Mouse (Mus musculus) adrenal gland, postnatal 36 days (tissue): Measurements from ENCODE around the gene N4bp2. TPM values are rescaled to one million over a fixed set of nuclear protein-coding genes. Genes with fewer than 3 reads are reported as not detected.
A peak's percentile ranks its signal among the peaks of the same experiment; 100 is the strongest.

Experiments used
- DNase-seq, 2 experiments: peaks; one replicate each; pipeline ENCODE4 v3.0.0; 2021; ENCODE audit warnings: mixed read lengths in 1 of 2
- total RNA-seq, 2 experiments: library from RNA; stranded (reverse); gene quantifications; 2 replicates each; pipeline ENCODE4 v1.2.3; 2021

N4bp2 gene
- total RNA-seq, 2 experiments from 2014 or later, result 11.7 to 16.6 TPM

GRCm38 (mm10) chr5:65829059-65829458 lies 65.7 kb downstream of the N4bp2 start:
- DNase-seq, result no peak

- DNase-seq, result no peak
These were observed 68.7 kb downstream of the N4bp2 start for GRCm38 (mm10) chr5:65831917-65832618.

GRCm38 (mm10) chr5:65833092-65833491 lies 69.8 kb downstream of the N4bp2 start:
- no peak for DNase-seq

DNA sequence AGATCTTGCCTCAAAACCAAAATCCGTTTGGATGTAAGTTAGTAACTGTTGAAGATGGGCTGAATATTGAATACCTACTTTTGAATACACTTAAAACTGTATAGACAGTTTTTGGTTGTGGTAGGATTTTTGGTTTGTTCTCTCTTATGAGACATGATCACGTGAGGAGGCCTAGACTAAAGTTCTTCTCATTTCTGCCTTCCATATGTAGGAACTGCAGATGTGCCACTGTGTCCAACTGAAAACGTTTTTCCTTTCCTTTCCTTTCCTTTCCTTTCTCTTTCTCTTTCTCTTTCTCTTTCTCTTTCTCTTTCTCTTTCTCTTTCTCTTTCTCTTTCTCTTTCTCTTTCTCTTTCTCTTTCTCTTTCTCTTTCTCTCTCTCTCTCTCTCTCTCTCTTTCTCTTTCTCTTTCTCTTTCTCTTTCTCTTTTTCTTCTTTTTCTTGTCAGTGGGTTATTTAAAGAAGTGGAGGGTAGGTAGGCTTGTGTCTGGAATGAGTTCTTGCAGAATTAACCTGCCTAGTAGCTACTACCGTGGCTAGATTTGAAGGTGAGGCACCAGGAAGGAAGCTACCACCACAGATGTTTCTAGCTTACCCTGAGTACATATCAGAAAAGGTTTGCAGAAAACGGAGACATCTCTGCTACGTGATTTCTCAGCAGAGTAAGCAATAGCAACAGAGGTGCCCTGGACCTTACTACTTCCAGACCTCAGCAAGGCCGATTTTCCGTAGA lies 70.6 kb downstream of the N4bp2 start:
- no peak for DNase-seq

- peak; percentile 10 to 14 for DNase-seq
These were observed 74.7 kb downstream of the N4bp2 start for GRCm38 (mm10) chr5:65838053-65838452.

DNA sequence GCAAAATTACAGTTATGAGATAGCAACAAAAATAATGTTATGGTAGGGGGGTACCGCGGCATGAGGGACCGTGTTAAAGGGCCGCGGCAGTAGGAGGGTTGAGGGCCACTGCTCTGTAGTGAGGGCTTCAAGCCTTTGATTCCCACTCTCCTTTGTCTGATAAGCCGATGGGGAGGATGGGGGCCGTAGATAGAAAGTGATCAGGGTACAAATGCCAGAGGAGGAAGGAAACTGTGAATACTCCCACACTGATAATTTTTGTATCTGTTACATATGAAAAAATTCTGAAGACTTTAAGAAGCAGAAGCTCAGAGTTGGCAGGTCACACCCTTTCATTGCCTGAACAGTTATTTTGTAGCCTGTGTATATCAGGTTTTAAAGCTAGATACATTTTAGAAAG lies 79.6 kb downstream of the N4bp2 start:
- DNase-seq, result no peak

GRCm38 (mm10) chr5:65846534-65846933 lies 83.2 kb downstream of the N4bp2 start:
- DNase-seq, result no peak

- no peak for DNase-seq
These were observed 83.6 kb downstream of the N4bp2 start for GRCm38 (mm10) chr5:65846958-65847357.

DNA sequence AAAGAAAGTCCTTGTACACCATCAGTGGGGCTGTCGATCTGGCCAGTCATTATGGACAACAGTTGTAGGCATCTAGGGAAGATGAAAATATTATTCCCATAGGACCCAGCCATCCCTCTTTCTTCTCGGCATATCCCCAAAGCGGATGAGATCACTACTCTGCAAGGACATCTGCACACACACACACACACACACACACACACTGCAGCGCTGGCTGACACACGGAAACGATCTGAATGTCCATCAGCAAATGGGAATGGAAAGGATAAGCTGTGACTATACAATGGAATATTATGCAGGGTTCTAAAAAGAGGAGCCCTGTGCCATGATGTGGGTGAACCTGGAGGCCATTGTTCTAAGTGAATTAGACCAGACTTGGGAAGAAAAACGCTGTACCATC lies 84.3 kb downstream of the N4bp2 start:
- DNase-seq, result peak; percentile 41 to 63

GRCm38 (mm10) chr5:65850765-65851164 lies 87.4 kb downstream of the N4bp2 start:
- no peak for DNase-seq

GRCm38 (mm10) chr5:65854786-65855191 lies 91.5 kb downstream of the N4bp2 start:
- no peak for DNase-seq

DNA sequence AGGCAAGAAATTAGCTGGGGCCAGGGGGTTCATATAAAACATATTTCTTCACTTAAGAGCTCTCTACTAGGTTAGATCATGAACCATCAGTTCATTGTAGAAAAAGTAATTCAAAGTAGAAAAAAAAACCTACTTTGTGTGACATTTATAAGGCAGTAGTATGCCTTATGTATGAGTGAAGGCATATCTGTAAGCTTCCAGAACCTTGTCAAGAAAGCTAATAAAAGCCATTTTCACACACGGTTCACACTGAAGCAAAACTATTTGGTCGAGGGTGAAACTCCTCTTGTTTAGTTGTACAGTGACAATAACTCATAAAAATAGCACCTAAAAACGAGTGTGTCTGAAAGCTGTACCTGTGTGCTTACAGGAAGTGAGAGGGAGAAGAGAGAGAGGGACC lies 92.2 kb downstream of the N4bp2 start:
- no peak for DNase-seq

GRCm38 (mm10) chr5:65856591-65857411 lies 93.5 kb downstream of the N4bp2 start:
- no peak for DNase-seq

- DNase-seq, result no peak
These were observed 94.6 kb downstream of the N4bp2 start for GRCm38 (mm10) chr5:65857935-65858334.

DNA sequence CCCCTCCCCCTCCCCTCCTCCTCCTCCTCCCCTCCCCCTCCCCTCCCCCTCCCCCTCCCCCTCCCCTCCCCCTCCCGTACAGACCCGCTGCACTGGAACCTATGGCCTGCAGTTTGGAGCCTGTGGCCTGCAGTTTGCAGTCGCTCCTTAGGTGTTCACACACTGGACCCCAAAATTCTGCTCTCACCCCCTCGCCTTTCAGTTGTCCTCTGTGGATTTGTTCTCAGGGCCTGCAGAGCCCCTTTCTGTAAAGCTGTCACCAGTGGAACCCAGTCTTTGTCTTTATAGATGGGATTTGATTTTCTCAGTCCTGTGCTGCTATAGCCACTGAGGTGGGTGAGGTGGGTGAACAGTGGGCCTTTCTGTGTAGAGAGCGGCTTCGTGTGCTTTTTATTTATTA lies 95.0 kb downstream of the N4bp2 start:
- no peak for DNase-seq

DNA sequence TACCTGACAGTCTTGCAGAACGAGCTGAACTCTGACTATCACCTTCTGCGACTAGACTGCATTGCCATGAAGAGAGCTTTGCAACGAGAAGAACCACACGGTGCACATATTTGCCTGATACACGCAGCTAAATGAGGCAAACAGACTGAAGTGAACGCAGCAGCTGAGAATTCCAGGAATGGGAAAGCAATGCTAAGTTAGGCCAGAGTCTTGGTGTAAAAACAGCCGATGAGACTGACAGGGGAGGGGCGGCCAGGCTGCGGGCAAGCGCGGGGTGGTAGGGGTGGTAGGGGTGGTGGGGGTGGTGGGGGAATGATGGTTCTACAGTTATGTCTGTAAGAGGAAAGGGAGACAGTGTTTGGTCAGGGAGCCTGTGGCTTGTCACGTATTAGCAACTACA lies 95.6 kb downstream of the N4bp2 start:
- DNase-seq, result no peak

DNA sequence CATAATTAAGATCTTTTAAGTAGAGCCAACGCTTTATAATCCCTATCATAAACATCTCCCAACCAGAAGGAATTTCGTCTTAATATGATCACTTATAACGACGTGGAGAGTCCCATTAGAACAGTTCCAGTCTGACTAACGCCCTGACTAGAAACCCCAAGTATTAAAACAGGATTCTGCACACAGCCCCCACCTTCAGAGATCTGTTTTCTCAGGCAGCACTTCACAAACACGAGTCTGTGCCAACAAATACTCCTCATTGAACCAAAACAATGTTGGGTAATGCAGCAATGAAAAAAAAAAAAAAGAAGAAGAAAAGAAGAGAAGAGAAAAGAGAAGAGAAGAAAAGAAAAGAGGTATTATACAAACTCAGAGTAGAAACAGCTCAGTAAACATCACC lies 96.1 kb downstream of the N4bp2 start:
- no peak for DNase-seq

GRCm38 (mm10) chr5:65860281-65861000 lies 97.1 kb downstream of the N4bp2 start:
- DNase-seq, result no peak

GRCm38 (mm10) chr5:65861154-65861944 lies 98.0 kb downstream of the N4bp2 start, which contains the start of gene Rhoh:
TSS of gene Rhoh (plus strand) at chr5:65861213.
- DNase-seq, result no peak

DNA sequence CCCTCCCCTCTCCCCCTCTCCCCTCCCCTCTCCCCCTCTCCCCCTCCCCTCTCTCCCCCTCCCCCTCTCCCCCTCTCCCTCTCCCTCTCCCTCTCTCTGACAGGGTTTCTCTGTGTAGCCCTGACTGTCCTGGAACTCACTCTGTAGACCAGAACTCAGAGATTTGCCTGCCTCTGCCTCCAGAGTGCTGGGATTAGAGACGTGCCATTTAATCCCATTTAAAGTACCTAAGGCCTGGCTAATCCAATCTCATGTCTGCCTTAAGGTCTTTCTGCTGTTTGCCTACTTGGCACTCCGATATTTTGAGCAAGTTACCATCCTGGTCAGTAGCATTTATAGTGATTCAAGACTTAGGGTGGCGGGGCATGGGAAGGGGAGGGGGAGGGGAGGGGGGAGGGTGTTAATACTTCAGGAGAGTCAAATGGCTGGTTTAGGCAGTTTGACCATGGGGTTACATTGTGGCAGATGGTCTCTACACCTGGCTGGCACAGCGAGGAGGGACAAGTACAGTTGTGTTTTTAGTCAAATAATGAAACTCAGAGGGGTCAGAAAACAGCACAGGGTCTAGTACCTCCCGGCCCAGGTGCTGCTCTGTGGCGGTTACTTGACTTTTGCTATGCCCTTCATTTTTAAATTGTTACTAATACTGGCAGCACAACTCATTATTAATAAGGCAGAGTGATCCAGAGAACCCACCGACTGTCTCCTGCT lies 99.1 kb downstream of the N4bp2 start:
- DNase-seq, result no peak

DNA sequence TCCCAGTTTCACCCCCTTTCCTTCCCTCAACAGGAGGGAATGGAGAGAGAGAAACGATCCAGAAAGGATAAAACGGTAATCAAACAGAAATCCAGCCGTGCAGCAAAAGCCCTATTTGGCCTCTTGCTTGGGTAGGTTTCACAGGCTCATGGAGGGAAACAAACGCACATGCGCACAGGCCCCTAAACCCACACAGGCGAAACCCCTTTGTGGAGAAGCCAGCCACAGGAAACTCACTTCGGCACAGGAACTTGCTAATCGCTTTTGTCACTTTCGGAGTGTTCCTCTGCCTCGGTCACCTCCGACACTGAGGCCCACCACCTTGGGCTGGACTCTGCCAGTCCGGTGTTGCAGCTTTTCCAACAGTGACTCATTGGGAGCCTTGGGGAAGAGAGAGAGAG lies 100.0 kb downstream of the N4bp2 start:
- peak; percentile 13 to 41 for DNase-seq
